28 mouse cellular contexts compared by ENCODE assay signal in genomic region chr19:6184131-6184530, GRCm38 (mm10). TPM values are rescaled to one million over a fixed set of nuclear protein-coding genes. Genes with fewer than 3 reads are reported as not detected.
"Had no signal": no experiment of that assay in that cellular context is flagged by ENCODE, and none has a peak within 500 bp of the region (broad histone marks: within the 10 kb centered on the region; RNA-seq: fewer than 3 reads in every experiment).

Gene Majin, plus strand, starts transcription at chr19:6184388.

- H3K4me1 ChIP-seq: limb, embryonic 15.5 days; midbrain, embryonic 12.5 days; midbrain, embryonic 15.5 days; neural tube, embryonic 13.5 days had no signal

- H3K9me3 ChIP-seq: limb, embryonic 12.5 days; limb, embryonic 15.5 days; midbrain, embryonic 12.5 days; midbrain, embryonic 15.5 days; neural tube, embryonic 13.5 days had no signal

- H3K36me3 ChIP-seq: limb, embryonic 12.5 days; limb, embryonic 15.5 days; midbrain, embryonic 12.5 days; midbrain, embryonic 15.5 days; neural tube, embryonic 13.5 days had no signal

- DNase-seq: kidney, adult 2 months; kidney, postnatal 25 days; layer of hippocampus, postnatal 36 days; left cerebral cortex, postnatal 4 days; liver, postnatal 0 days; lung, embryonic 14.5 days; retina, postnatal 1 day; right cerebral cortex, postnatal 4 days; thymus, adult 2 months; thymus, postnatal 25 days had no signal

- H3K27me3 ChIP-seq: limb, embryonic 12.5 days; limb, embryonic 15.5 days; midbrain, embryonic 12.5 days; midbrain, embryonic 15.5 days; neural tube, embryonic 13.5 days had no signal

- H3K27ac ChIP-seq: kidney, postnatal 0 days; layer of hippocampus, adult 2 months; limb, embryonic 12.5 days; limb, embryonic 15.5 days; liver, embryonic 14.5 days; macrophage; midbrain, embryonic 12.5 days; midbrain, embryonic 15.5 days; neural tube, embryonic 13.5 days; stomach, postnatal 0 days had no signal

- H3K4me3 ChIP-seq: layer of hippocampus, adult 2 months; limb, embryonic 12.5 days; limb, embryonic 15.5 days; midbrain, embryonic 12.5 days; midbrain, embryonic 15.5 days; myocyte; neural tube, embryonic 13.5 days had no signal

RNA-seq across cellular contexts. Expression of gene Majin, which starts in this region (rescaled TPM):
- total RNA-seq: layer of hippocampus, adult 2 months; layer of hippocampus, postnatal 10 days; layer of hippocampus, postnatal 36 days; left cerebral cortex, postnatal 4 days; monocyte, adult 5-6 weeks; neutrophil, adult 5-6 weeks had no signal
- polyA plus RNA-seq: intestine, postnatal 0 days; kidney, embryonic 14.5 days; kidney, postnatal 0 days; limb, embryonic 12.5 days; limb, embryonic 15.5 days; liver, embryonic 11.5 days; liver, embryonic 14.5 days; liver, postnatal 0 days; lung, embryonic 14.5 days; midbrain, embryonic 12.5 days; midbrain, embryonic 15.5 days; myocyte; neural tube, embryonic 13.5 days; stomach, embryonic 14.5 days; stomach, postnatal 0 days had no signal
